8 mouse cellular contexts compared by ENCODE assay signal in genomic region chr11:69901406-69901846, GRCm38 (mm10). TPM values are rescaled to one million over a fixed set of nuclear protein-coding genes. Genes with fewer than 3 reads are reported as not detected.
DNase-seq lines count a peak whose midpoint lies in the region; ATAC-seq lines count a peak whose summit lies in the region.

No protein-coding gene starts in this region.

- H3K27me3 ChIP-seq in intestine, embryonic 14.5 days (replicated peaks; ENCODE audit: control insufficient read depth, insufficient read depth, low read length): no peaks in the 10 kb centered on the region

- H3K9me3 ChIP-seq in intestine, embryonic 14.5 days (ENCODE audit: control insufficient read depth, low read length): no peaks in the 10 kb centered on the region

- H3K4me3 ChIP-seq in intestine, embryonic 14.5 days (ENCODE audit: low read depth, low read length): peak overlapping the region; percentile 70

- WGBS in intestine, embryonic 14.5 days: under 1% methylated on average over 42 of the region's 42 CpGs

- peaks cover 23% of the 10 kb centered on the region for H3K4me1 ChIP-seq in intestine, embryonic 14.5 days (replicated peaks; ENCODE audit: control insufficient read depth, insufficient read depth, low read length)

- intact Hi-C loops in left cerebral cortex, postnatal 14 days (cut with DNase I): loop anchor here (5.0 kb wide), 1 partner anchor 54 kb away; the partner anchor contains the start of gene Plscr3

- H3K4me2 ChIP-seq in intestine, embryonic 14.5 days (ENCODE audit: low read length): peak overlapping the region; percentile 76

- H3K9ac ChIP-seq in intestine, embryonic 14.5 days (ENCODE audit: low read length): peak overlapping the region; percentile 92

- peak; percentile 85 for ATAC-seq in intestine, embryonic 14.5 days (replicated peaks; ENCODE audit: low FRiP score, low TSS enrichment, low read depth)
- peak; percentile 76 for ATAC-seq in megakaryocyte-erythroid progenitor cell, adult 5-6 weeks (replicated peaks; ENCODE audit: low FRiP score, low TSS enrichment, poor library complexity, severe bottlenecking)

- H3K36me3 ChIP-seq in intestine, embryonic 14.5 days (ENCODE audit: control insufficient read depth, insufficient read depth, low read length): peaks cover 34% of the 10 kb centered on the region

- peak overlapping the region; percentile 98 for H3K27ac ChIP-seq in intestine, embryonic 14.5 days (ENCODE audit: low read depth)

- DNase-seq in adrenal gland, adult 2 months: peak; percentile 97
- peak; percentile 99 for DNase-seq in embryo, embryonic 11 days
- DNase-seq in gastrocnemius, postnatal 25 days: peak; percentile 98
- no peak for DNase-seq in intestine, embryonic 14.5 days (ENCODE audit: low spot score)
- peak; percentile 97 to 98 for DNase-seq in left cerebral cortex, postnatal 14 days (ENCODE audit: low spot score in 2 of 2)
- DNase-seq in right cerebral cortex, postnatal 14 days: peak; percentile 96
- DNase-seq in urinary bladder, postnatal 25 days (ENCODE audit: low spot score): peak; percentile 77

RNA-seq across cellular contexts. Expression of gene Neurl4, which starts 0.6 kb away (rescaled TPM):
- total RNA-seq in adrenal gland, adult 2 months (2021): 10 to 100 TPM; 40.6 to 44.2 TPM
- polyA plus RNA-seq in adrenal gland, adult 2 months (2012; rRNA removed): 38.6 and 47.6 TPM in 2 replicates
- 10 to 100 TPM; 25.4 to 26.0 TPM for total RNA-seq in gastrocnemius, postnatal 25 days (2021)
- 13.3 and 14.5 TPM in 2 replicates for polyA plus RNA-seq in intestine, embryonic 14.5 days (2014; fragmentation: Nextera tagmentation; extraction: Ambion mirVana)
- 100 to 1,000 TPM; 121 to 125 TPM for total RNA-seq in left cerebral cortex, postnatal 14 days (2021)
- 31.7 and 51.2 TPM in 2 replicates for total RNA-seq in megakaryocyte-erythroid progenitor cell, adult 5-6 weeks (2014; fragmentation: Nextera tagmentation)
- 27.9 and 64.3 TPM in 2 replicates for total RNA-seq in megakaryocyte-erythroid progenitor cell, adult 5-6 weeks (2017)

RNA-seq across cellular contexts. Expression of gene 2810408A11Rik, which starts 0.6 kb away (rescaled TPM):
- under 1 TPM; 0.66 to 0.86 TPM for total RNA-seq in adrenal gland, adult 2 months (2021)
- 0.18 and 0.74 TPM in 2 replicates for polyA plus RNA-seq in adrenal gland, adult 2 months (2012; rRNA removed)
- total RNA-seq in gastrocnemius, postnatal 25 days (2021): not detected
- 8.8 and 10.7 TPM in 2 replicates for polyA plus RNA-seq in intestine, embryonic 14.5 days (2014; fragmentation: Nextera tagmentation; extraction: Ambion mirVana)
- under 1 TPM in 1 of 2 experiments, not detected in 1; 0.38 TPM for total RNA-seq in left cerebral cortex, postnatal 14 days (2021)
- 2.4 and 4.0 TPM in 2 replicates for total RNA-seq in megakaryocyte-erythroid progenitor cell, adult 5-6 weeks (2014; fragmentation: Nextera tagmentation)
- total RNA-seq in megakaryocyte-erythroid progenitor cell, adult 5-6 weeks (2017): 3.4 and 4.1 TPM in 2 replicates

RNA-seq across cellular contexts. Expression of gene Acap1, which starts 6.1 kb away (rescaled TPM):
- under 1 TPM; 0.46 to 0.69 TPM for total RNA-seq in adrenal gland, adult 2 months (2021)
- polyA plus RNA-seq in adrenal gland, adult 2 months (2012; rRNA removed): 0.71 and 1.0 TPM in 2 replicates
- under 1 TPM; 0.26 to 0.38 TPM for total RNA-seq in gastrocnemius, postnatal 25 days (2021)
- polyA plus RNA-seq in intestine, embryonic 14.5 days (2014; fragmentation: Nextera tagmentation; extraction: Ambion mirVana): 8.1 and 9.3 TPM in 2 replicates
- not detected for total RNA-seq in left cerebral cortex, postnatal 14 days (2021)
- 52.7 and 59.4 TPM in 2 replicates for total RNA-seq in megakaryocyte-erythroid progenitor cell, adult 5-6 weeks (2014; fragmentation: Nextera tagmentation)
- 40.3 and 55.2 TPM in 2 replicates for total RNA-seq in megakaryocyte-erythroid progenitor cell, adult 5-6 weeks (2017)

RNA-seq across cellular contexts. Expression of gene Gps2, which starts 12.3 kb away (rescaled TPM):
- 10 to 100 TPM; 44.7 to 61.8 TPM for total RNA-seq in adrenal gland, adult 2 months (2021)
- 130 and 148 TPM in 2 replicates for polyA plus RNA-seq in adrenal gland, adult 2 months (2012; rRNA removed)
- 10 to 100 TPM; 34.6 to 35.2 TPM for total RNA-seq in gastrocnemius, postnatal 25 days (2021)
- polyA plus RNA-seq in intestine, embryonic 14.5 days (2014; fragmentation: Nextera tagmentation; extraction: Ambion mirVana): 71.2 and 72.3 TPM in 2 replicates
- total RNA-seq in left cerebral cortex, postnatal 14 days (2021): 10 to 100 TPM; 24.9 to 26.0 TPM
- 155 and 190 TPM in 2 replicates for total RNA-seq in megakaryocyte-erythroid progenitor cell, adult 5-6 weeks (2014; fragmentation: Nextera tagmentation)
- 53.7 and 106 TPM in 2 replicates for total RNA-seq in megakaryocyte-erythroid progenitor cell, adult 5-6 weeks (2017)

RNA-seq across cellular contexts. Expression of gene Kctd11, which starts 20.2 kb away (rescaled TPM):
- 1 to 10 TPM; 3.2 to 5.7 TPM for total RNA-seq in adrenal gland, adult 2 months (2021)
- 4.1 and 4.9 TPM in 2 replicates for polyA plus RNA-seq in adrenal gland, adult 2 months (2012; rRNA removed)
- total RNA-seq in gastrocnemius, postnatal 25 days (2021): 1 to 10 TPM; 1.7 to 2.2 TPM
- polyA plus RNA-seq in intestine, embryonic 14.5 days (2014; fragmentation: Nextera tagmentation; extraction: Ambion mirVana): 3.5 and 4.4 TPM in 2 replicates
- 1 to 10 TPM in 1 of 2 experiments, under 1 TPM in 1; 0.86 to 1.4 TPM for total RNA-seq in left cerebral cortex, postnatal 14 days (2021)
- total RNA-seq in megakaryocyte-erythroid progenitor cell, adult 5-6 weeks (2014; fragmentation: Nextera tagmentation): 0.54 and 0.79 TPM in 2 replicates
- total RNA-seq in megakaryocyte-erythroid progenitor cell, adult 5-6 weeks (2017): 1.3 TPM in 1 of 2 replicates, not detected in the other

Comparison
In these comparisons a context has a peak if more than half of its experiments do, and no peak if none do; other contexts are left out.
1. RNA of gene Acap1, which starts 6.1 kb away (total RNA-seq): 40.3 to 59.4 TPM in megakaryocyte-erythroid progenitor cell, adult 5-6 weeks; 0.46 to 0.69 TPM in adrenal gland, adult 2 months, 0.26 to 0.38 TPM in gastrocnemius, postnatal 25 days and not detected in left cerebral cortex, postnatal 14 days; every median in the first group is over 10 times any median in the second.